Mouse (Mus musculus) stomach, postnatal 0 days (tissue): ENCODE results near the gene Vps35l.

Source experiments
- CTCF ChIP-seq: IDR thresholded peaks from 2 replicates; pipeline ENCODE4 v1.5.1; 2016; ENCODE audit warnings: antibody characterized with exemption, low read depth, mild to moderate bottlenecking, moderate library complexity
- EP300 ChIP-seq: optimal IDR thresholded peaks from 2 replicates; pipeline ENCODE3; 2016; ENCODE audit warnings: antibody characterized with exemption

- TF ChIP-seq EP300 (no peak), CTCF (no peak)
These were observed 43.4 kb downstream of the Vps35l start for GRCm38 (mm10) chr7:118783305-118784001.
